Mouse (Mus musculus): ENCODE data around the gene Gm8926. TPM values are rescaled to one million over a fixed set of nuclear protein-coding genes. Genes with fewer than 3 reads are reported as not detected.
"Not testable (repeated sequence)": the region's sequence is repeated elsewhere in the genome, so short reads cannot be mapped to it uniquely, and the experiment has no call there.

Gm8926 gene
- polyA plus RNA-seq (2012; rRNA removed), result not detected in 2 replicates

GRCm38 (mm10) chr5:11770248-11770647 is at the start of gene Gm8926:
TSS of gene Gm8926 (plus strand) at chr5:11770548.
- H3K4me3 ChIP-seq (ENCODE audit: insufficient read depth, low read depth, low read length); H3K36me3 ChIP-seq (ENCODE audit: control insufficient read depth, insufficient read depth, low read length); DNase-seq; H3K27me3 ChIP-seq (replicated peaks; ENCODE audit: control insufficient read depth, insufficient read depth, low read length); H3K27ac ChIP-seq (ENCODE audit: insufficient read depth, low read depth, low read length); H3K4me1 ChIP-seq (ENCODE audit: control insufficient read depth, insufficient read depth, low read length): not testable (repeated sequence)
- WGBS, result 56% methylated on average over 1 of the region's 4 CpGs

Other genes with a start within 250 kb of the Gm8926 start
- gene Gm6460, start 175.6 kb upstream of the Gm8926 start, polyA plus RNA-seq (2012; rRNA removed), result not detected in 2 replicates
- gene Gm8922, start 88.6 kb upstream of the Gm8926 start, polyA plus RNA-seq (2012; rRNA removed), result not detected in 2 replicates
- not detected in 2 replicates for gene Gm6465, start 75.0 kb downstream of the Gm8926 start, polyA plus RNA-seq (2012; rRNA removed)
- gene 4933402N22Rik, start 147.5 kb downstream of the Gm8926 start, polyA plus RNA-seq (2012; rRNA removed), result not detected in 2 replicates